Mouse (Mus musculus): ENCODE results near the gene Tctn1. TPM values are rescaled to one million over a fixed set of nuclear protein-coding genes. Genes with fewer than 3 reads are reported as not detected.

Tctn1 gene
- total RNA-seq, 2 experiments from 2014 or later, result 10.6 to 11.8 TPM

Other genes starting within 250 kb of the Tctn1 start
- 10 to 100 TPM; 11.4 to 15.0 TPM for gene Cux2, start 214.4 kb downstream of the Tctn1 start, total RNA-seq (2021)
- not detected for gene Myl2, start 163.5 kb downstream of the Tctn1 start, total RNA-seq (2021)
- gene Ccdc63, start 123.6 kb downstream of the Tctn1 start, total RNA-seq (2021), result under 1 TPM in 1 of 2 experiments, not detected in 1; 0.13 TPM
- gene Ppp1cc, start 106.2 kb downstream of the Tctn1 start, total RNA-seq (2021), result 100 to 1,000 TPM; 142 to 147 TPM
- 1 to 10 TPM; 1.8 to 8.5 TPM for gene Hvcn1, start 57.7 kb downstream of the Tctn1 start, total RNA-seq (2021)
- 10 to 100 TPM; 56.1 to 70.7 TPM for gene Pptc7, start 19.9 kb upstream of the Tctn1 start, total RNA-seq (2021)
- gene Rad9b, start 89.8 kb upstream of the Tctn1 start, total RNA-seq (2021), result 1 to 10 TPM; 2.4 TPM
- 100 to 1,000 TPM; 150 to 156 TPM for gene Vps29, start 89.9 kb upstream of the Tctn1 start, total RNA-seq (2021)
- gene Gpn3, start 107.4 kb upstream of the Tctn1 start, total RNA-seq (2021), result 10 to 100 TPM; 29.7 to 34.9 TPM
- 10 to 100 TPM; 22.5 to 31.1 TPM for gene Fam216a, start 107.9 kb upstream of the Tctn1 start, total RNA-seq (2021)
- gene Arpc3, start 127.4 kb upstream of the Tctn1 start, total RNA-seq (2021), result 100 to 1,000 TPM; 238 to 281 TPM
- 10 to 100 TPM; 42.2 to 51.8 TPM for gene Anapc7, start 157.2 kb upstream of the Tctn1 start, total RNA-seq (2021)
- gene Atp2a2, start 237.8 kb upstream of the Tctn1 start, total RNA-seq (2021), result 100 to 1,000 TPM; 198 to 199 TPM

Measured in adrenal gland, adult 18-20 months (tissue).